Mouse (Mus musculus) right cerebral cortex, postnatal 14 days (tissue): ENCODE measurements at regions not wholly inside any gene's neighbourhood (a gene's known extent, or its start where the extent isn't known, plus 50 kb on each side); places are given as distances from the start of the nearest gene placed in this dataset.
"Not testable (repeated sequence)": the region's sequence is repeated elsewhere in the genome, so short reads cannot be mapped to it uniquely, and the experiment has no call there.

Experiments used
- DNase-seq: peaks from one replicate; pipeline ENCODE4 v3.0.0; 2022

GRCm38 (mm10) chr10:25695798-25696197 lies 159.7 kb upstream of the Smlr1 start:
- no peak for DNase-seq

GRCm38 (mm10) chr10:25681243-25681642 lies 145.2 kb upstream of the Smlr1 start:
- DNase-seq, result peak; percentile 65

GRCm38 (mm10) chr10:25677889-25678288 lies 141.8 kb upstream of the Smlr1 start:
- DNase-seq, result no peak

- DNase-seq, result no peak
Measured at GRCm38 (mm10) chr10:25675368-25675767, 139.3 kb upstream of the Smlr1 start.

GRCm38 (mm10) chr10:25670061-25670460 lies 134.0 kb upstream of the Smlr1 start:
- DNase-seq, result no peak

GRCm38 (mm10) chr10:25652742-25653563 lies 116.9 kb upstream of the Smlr1 start:
- no peak for DNase-seq

GRCm38 (mm10) chr10:25647740-25648139 lies 111.7 kb upstream of the Smlr1 start:
- DNase-seq, result no peak

GRCm38 (mm10) chr10:25643518-25643993 lies 107.5 kb upstream of the Smlr1 start:
- DNase-seq, result no peak

GRCm38 (mm10) chr10:25642079-25642696 lies 106.1 kb upstream of the Smlr1 start:
- DNase-seq, result no peak

- no peak for DNase-seq
Measured at GRCm38 (mm10) chr10:25633058-25633614, 97.1 kb upstream of the Smlr1 start.

- no peak for DNase-seq
Measured at GRCm38 (mm10) chr10:25632306-25632705, 96.2 kb upstream of the Smlr1 start.

- no peak for DNase-seq
Measured at GRCm38 (mm10) chr10:25622585-25622984, 86.5 kb upstream of the Smlr1 start.

- not testable (repeated sequence) for DNase-seq
Measured at GRCm38 (mm10) chr10:25621747-25622134, 85.7 kb upstream of the Smlr1 start.

- no peak for DNase-seq
Measured at GRCm38 (mm10) chr10:25620939-25621746, 85.1 kb upstream of the Smlr1 start.

GRCm38 (mm10) chr10:25619702-25620101 lies 83.6 kb upstream of the Smlr1 start:
- DNase-seq, result no peak

- DNase-seq, result peak; percentile 50
Measured at GRCm38 (mm10) chr10:25601471-25601870, 65.4 kb upstream of the Smlr1 start.

GRCm38 (mm10) chr10:25589316-25589645 lies 53.2 kb upstream of the Smlr1 start:
- no peak for DNase-seq

- DNase-seq, result no peak
Measured at GRCm38 (mm10) chr10:25588611-25589315, 52.7 kb upstream of the Smlr1 start.
